Mouse (Mus musculus) gastrocnemius, postnatal 10 days (tissue): ENCODE measurements at regions not wholly inside any gene's neighbourhood (a gene's known extent, or its start where the extent isn't known, plus 50 kb on each side); places are given as distances from the start of the nearest gene placed in this dataset.
A peak's percentile ranks its signal among the peaks of the same experiment; 100 is the strongest.

Experiments
- DNase-seq: peaks from one replicate; pipeline ENCODE4 v3.0.0; 2021; ENCODE audit warnings: mixed read lengths

DNA sequence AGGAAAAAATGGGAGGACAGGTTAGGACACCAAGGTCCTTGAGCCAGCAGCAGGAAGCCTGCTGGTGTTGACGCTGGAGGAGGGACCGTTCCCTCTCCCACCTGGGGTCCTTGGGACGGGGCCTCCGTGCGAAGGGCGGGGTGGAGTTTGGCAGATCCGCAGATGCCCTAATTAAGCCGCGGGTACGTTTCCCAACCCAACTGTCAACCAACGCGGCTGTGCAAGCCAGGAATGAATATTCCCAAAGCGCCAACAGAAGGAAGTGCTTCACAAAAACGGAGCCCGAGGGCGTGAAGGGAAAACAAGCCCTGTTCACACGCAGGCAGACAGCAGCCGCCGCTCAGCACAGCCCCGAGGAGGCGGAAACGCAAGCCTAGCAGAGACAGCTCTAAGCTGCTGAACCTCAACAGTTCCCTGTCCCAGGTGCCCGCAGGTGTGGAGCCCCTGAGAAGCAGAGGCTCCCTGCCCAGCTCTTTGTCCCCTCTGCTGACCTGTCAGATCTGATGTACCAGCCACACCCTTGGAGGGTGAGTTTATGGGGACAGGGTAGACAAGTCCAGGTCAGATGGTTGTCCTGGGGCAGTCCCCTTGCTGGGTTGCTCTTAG, 136.1 kb upstream of the Gli2 start:
- DNase-seq: peak; percentile 11

DNA sequence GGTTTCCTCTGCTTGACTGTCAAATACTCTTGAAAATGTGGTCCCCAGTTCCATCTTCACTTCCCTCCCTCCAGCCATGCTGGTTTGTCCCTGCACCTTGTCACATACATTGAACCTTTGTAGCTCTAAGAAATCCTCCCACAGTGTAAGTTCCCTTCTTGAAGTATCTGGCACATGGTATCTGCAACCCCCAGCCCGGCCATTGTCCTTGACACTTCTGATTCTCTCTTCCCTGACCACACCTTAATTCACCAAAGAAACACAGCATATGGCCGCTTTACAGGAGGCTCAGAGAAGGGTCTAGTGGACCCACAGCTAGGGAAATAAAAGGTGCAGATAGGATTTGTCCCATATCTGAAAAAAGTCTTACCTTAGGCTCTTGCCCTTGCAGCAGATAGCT, 133.9 kb upstream of the Gli2 start:
- DNase-seq: no peak

DNA sequence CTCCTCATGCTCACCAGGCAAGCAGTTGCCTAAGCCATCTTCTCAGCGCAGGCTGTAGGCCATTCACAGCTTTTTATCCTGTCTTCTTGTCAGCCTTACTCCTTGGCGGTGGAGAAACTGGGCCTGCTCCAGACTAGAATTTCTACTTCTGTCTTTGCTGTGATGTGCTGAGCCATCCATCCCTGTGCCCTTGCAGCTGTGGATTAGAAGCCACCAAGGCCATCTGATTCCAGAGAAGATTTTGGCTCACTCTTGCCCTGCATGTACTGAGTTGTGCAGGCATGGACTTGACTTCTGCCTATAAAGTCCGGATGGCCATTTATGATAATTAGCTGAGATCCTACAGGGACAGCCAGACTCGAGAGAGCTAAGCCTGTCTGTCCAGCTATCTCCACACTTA, 133.4 kb upstream of the Gli2 start:
- no peak for DNase-seq

DNA sequence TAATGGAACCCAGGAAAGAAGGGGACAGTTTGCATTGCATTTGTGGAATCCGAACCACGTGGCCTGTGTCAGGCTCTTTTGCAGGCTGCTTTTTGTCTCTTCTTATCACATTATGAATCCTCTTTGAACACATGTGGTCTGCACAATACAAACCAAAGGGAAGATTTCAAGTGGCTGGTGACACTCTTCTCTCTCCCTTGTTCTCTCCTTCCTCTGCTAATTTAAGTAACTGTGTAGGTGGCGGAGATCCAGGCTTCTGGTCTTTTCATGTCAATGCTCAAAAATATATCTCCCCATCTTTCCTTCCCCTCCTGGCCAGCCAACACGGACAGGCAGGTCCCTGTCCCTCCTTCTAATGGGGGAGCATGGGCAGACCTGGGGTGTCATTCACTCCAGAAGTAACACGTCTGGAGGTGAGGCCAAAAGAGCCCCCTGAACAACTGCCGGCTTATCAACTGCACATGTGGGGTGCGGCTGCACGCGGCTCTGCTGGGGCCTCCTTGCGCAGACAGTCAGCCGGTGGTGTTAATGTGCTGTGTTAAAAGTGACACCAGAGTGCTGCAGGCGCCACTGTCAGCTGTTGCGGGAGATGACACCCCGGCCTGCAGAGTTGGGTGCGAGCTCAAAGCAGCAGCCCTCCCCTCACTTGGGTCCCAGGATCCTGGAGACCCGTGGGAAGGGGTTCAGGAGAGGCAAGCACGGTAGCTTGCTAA, 130.3 kb upstream of the Gli2 start:
- DNase-seq: no peak

DNA sequence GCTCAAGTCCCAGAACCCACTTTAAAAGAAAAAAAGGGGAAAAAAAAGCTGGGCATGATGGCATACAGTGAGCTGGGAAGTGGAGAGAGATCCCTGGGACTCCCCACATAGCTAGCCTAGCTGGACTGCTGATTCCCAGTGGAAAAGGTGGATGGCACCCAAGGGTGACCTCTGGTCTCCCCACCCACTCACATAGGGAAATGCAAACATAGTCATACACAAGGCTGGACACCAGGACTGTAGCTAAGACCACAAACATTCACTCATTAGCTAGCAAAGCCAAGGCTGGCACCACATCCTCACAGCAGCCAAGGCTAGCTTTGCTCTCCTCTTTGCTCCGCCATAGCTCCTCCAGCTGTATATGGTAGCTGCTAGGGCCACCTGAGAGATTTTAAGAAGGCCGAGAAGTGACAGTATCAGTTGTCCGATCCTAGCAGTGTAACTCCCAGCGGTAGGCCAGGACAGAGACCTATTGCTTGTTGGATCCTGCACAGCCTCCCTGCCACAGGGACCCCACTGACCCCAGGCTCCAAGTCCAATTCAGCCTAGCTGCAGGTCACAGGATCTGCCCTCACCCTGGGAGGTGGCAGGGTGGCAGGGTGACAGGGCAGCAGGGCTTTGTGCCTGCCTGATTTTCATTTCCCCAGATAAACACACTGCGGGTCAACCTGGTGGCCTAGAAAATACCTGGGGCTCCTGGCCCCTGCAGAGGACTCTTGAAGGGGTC, 119.8 kb upstream of the Gli2 start:
- no peak for DNase-seq

DNA sequence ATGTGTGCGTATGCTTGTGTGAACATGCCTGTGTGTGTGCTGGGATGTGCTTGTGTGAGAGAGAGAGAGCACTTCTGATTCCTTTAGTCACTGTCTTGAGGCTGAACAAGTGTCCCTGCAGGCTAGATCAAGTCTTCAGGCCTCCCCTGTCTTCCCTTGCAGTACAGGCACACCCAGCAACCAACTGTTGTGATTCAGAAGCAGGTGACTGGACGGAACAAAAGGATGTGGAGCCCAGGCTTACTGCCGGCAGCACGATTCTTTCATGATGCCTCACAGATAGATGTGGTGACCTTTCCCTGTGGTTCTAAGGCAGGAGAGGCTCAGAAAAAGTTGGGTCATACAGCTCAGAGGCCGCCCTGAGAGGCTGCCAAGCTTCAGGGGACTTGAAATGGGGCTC, 114.0 kb upstream of the Gli2 start:
- no peak for DNase-seq

DNA sequence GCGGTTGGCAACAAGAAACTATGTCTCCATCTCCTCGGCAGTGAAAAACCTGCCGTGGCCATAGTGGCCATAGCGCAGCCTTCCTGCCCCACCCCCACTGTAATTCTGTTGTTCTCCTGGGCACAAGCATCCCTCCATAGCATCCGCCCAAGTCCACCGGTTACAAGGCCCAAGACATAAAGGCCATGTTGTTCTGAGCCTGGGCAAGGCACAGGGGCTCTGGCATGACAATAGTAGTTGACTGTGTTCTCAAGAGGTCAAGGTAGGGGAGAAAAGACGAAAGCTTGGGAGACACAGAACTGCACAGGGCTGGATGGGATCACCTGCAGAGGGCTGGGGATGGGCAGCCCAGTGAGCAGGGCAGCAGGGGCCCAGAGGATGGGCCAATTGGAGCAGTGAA, 112.9 kb upstream of the Gli2 start:
- DNase-seq: no peak

DNA sequence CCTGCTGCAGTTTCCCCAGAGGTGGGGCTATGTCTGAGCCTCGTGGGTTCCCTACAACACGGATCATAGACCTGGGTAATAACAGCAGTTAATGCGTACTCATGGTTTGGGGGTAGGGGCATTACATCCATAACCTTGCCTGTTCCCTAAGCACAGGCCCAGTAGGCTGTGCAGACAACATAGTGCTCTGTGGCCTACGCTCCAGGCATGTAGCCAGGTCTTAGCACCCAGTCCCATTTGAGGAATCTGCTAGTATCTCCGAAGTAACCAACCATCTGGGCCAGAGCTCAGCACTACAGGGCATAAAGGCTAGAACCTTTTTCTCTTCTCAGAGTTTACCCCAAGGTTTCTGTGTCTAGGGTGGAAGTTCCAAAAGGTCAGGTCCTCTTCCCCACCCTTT, 111.4 kb upstream of the Gli2 start:
- no peak for DNase-seq

DNA sequence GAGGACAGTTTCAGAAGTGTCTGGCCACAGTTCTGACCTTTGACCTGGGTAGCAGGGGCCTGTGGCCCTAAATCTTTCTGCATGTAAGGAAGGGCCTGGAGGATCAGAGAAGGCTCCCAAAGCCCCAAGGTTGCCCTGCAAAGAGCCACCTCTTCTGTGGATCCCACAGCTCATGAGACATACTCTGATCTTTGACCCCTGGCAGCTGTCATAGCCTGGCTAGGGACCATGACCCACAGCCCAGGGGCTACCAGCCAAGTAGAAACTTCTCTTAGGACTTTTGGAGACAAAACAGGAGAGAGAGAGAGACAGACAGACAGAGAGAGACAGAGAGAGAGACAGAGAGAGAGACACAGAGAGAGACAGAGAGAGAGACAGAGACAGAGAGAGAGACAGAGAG, 110.4 kb upstream of the Gli2 start:
- no peak for DNase-seq

DNA sequence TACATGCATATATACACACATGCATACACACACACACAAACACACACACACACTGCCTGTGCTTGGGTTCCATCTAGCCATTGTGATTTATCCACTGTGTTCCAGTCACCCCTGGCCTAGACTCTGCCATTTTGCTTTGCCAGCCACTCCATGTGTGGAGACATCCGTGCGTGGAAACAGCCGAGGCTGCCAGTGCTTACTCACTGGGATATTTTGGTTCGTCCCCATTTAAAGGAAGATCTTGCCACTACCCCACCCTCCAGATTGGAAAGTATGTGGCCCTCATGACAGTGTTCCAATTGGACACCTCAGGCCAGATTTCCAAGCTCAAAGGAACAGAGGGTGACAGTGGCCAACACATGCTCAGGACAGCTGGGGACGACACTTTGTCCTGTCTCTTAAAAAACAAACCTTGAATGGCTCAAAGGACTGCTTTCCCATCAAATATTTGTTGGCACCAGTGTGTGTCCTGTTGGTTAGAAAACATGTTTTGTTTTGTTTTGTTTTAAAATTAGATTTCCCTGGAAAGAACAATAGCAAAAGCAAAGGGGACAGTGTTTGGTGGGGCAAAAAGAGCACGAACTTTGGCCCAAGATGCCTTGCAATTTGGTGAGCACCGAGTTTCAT, 109.8 kb upstream of the Gli2 start:
- DNase-seq: no peak

DNA sequence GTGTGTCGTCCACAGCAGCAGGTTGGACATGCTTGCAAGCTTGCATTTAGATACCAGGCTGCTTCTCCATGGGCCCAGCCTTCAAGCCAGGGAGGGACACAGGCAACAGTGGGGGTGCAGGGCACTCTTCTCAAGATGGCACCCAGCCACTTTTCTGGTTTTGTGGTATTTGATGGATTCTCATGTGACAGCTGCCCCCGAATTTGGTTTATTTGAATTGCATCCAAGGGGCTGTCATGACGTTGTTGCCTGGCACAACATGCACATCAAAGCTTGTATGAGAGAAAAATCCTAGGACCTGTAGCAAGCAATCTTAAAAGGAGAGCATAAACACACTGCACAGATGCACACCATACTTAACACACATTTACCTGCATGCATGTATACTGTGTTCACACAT, 108.3 kb upstream of the Gli2 start:
- no peak for DNase-seq

DNA sequence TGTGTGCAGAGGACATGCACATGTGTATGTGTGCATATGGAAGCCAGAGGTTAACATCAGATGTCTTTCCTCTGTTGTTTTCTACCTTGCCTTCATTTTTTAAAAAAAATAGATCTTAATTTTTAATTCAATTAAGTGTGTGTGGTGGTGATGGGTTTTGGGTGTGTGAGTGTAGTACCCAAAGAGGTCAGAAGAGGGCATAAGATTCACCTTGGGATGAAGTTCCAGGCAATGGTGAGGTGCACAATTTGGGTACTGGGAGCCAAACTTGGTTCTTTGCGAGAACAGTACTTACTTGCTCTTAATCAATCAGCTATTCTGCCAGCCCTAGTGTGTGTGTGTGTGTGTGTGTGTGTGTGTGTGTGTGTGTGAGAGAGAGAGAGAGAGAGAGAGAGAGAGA, 106.9 kb upstream of the Gli2 start:
- DNase-seq: no peak

DNA sequence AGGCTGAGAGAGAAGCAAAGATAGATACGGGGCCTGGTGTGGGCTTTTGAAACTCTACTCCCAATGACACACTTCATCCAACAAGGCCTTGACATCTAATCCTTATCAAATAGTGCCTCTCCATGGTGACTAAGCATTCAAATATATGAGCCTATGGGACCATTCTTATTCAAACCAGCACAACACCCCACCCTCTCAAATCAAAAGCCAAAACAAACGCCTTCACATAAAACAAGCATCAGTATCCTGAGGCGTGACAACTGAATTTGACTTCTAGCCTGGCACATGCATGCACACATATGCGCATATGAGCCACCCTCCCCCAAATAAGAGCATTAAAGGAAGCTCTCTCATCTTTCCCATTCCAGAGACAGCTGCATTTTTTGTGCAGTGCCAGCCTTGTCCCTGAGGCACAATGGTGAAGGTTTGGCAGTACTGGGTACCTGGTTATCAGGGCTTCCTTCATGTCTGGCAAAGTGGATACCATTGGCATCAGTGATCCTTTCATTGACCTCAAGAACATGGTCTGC, 103.8 kb upstream of the Gli2 start:
- no peak for DNase-seq

DNA sequence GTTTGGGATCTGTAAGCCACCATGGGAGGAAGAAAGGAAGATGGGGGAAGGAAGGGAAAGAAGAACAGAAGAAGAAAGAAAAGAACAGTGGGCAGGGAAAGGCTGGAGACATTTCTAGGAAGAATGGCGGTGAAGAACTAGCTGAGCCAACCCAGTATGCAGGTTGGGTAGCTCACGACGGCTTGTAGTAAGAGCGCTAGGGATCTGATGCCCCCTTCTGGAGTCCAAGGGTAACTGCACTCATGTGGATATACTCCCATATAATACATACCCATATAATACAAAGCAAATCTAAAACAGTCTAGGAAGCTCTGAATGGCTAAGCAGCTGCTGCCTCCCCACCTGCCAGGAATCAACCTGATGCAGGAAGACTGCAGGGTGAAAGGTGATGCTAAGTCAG, 100.2 kb upstream of the Gli2 start:
- DNase-seq: no peak

DNA sequence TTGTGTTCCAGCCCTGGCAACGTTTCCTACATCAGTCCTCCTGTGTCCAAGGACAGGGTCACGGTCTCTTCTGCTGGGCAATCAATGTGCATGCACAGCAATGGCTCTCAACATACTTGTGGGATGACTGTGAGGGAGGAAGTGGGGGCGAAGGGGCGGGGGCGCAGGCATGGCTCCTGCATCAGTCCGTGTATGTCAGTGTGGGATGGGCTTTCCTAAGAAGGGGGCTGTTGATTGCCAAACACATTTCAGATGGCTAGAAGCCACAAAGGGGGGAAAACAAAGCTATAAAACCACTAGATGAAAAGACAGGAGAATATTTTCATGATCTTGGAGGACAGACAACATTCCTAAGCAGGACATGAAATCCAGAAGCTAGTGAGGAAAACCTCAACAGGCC, 99.4 kb upstream of the Gli2 start:
- DNase-seq: no peak

DNA sequence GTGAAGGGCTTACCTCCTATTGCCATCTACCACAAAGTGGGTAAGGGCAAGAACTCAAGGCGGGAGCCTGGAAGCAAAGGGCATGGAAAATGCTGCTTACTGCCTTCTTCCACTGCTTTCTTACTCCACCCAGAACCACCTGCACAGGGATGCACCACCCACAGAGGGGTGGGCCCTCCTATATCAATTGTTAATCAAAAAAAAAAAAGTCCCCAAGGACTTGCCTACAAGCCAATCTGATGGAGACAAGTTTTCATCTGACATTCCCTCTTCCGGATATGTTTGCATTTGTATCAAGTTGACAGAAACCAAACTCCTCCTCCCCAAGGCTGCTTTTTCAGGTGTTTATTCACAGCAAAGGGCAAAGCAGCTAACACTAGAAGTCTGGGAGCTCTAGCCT, 94.1 kb upstream of the Gli2 start:
- DNase-seq: no peak

DNA sequence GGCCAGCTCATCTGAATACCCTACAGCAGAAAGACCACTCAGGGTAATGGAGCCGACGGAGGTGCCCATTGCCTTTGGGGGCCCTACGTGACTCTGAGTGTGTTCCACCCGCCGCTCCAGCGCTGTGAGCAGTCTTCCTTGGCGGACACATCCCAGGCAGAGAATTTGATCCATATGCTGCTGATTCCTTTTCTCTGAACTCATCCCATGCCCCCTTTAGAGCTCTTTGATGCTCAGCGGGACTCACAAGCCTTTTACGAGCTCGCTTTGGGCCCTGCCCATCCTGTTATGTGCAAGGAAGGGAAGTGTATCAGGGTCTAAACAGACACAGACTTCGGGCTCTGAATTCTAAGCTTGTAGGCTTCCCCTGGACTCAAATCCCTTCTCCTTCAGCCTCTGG, 90.4 kb upstream of the Gli2 start:
- no peak for DNase-seq

DNA sequence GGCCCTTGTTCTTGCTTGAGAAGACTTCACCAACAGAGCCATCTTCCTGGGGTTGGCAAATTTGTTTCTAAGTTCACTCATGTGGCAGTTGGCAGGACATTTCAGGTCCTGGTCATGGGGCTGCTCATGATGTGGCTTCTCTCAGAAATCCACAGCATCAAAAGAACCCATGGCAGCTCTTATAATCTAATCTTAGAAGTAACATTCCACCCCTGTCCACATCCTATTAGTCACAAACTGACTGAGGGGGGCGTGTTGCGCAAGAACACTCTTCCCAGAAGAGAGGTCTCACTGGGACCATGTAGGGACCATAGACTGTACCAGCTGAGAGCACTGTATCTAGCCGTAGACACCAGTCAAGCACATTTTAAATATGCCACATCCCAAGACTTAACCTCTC, 75.6 kb upstream of the Gli2 start:
- DNase-seq: no peak

DNA sequence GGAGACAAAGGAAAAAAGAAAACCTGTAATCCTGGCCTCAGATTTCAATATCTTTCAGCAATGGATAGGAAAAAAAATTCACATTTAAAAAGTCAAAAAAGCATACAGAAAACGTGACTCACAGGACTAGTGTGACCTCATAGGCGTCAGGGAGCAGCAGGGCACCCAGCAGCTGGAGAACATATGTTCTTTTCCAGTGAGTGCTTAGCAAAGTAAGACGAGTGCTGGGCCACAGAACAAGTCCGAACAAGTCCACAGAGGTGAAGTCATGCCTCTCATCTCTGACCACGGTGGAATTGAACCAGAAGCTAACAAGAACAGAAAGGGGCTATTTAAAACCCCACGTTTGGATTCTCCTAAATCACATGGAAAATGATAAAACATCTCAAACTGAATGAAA, 72.1 kb upstream of the Gli2 start:
- DNase-seq: no peak

DNA sequence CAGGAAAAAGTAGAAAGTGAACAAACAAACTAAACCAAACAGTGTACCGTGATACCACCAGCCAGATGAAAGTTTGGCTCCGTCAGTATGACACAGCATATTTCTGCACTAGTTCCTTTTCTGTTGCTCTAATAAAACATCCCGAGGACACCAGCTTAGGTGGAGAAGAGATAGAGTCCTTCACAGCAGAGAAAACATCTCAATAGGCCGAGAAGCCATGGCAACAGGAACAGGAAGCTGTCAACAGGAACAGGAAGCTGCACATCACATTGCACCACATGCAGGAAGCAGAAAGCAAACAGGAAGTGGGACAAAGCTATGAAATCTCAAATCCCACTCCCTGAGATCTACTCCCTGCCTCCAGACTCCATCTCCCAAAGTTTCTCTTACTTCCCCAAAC, 71.4 kb upstream of the Gli2 start:
- no peak for DNase-seq

DNA sequence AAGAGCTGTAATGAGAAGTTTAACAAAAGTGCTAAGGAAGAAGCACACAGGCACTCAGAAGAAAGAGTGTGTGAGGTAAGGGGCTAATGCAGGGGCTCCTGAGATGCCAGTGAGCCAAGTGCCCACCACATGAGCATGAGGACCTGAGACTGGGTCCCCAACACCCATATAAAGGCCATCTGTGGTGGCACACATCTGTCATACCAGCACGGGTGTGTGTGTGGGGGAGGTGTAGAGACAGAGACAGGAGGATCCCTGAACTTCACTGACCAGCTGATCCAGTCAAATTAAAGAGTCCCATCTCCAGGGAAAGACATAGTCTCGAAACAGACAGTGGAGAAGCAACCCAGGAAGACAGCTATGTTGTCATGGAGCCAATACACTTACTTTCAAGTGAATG, 70.6 kb upstream of the Gli2 start:
- no peak for DNase-seq

DNA sequence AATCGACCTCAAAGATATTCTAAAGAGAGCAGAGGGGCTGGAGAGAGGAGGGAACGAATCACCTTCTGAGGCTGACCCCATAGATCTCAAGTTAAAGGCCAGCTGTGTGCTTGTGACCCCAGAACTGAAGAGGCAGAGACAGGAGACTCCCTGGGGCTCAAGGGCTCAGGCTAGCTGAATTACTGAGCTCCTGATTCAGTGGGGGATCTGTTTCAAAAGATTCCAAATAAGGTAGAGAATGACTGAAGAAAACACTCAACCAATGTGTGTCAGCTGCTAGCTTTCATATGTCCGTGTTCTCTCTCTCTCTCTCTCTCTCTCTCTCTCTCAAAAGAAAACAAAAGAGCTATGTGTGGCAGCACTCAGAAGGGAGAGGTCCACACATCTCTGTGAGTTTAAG, 70.0 kb upstream of the Gli2 start:
- no peak for DNase-seq

DNA sequence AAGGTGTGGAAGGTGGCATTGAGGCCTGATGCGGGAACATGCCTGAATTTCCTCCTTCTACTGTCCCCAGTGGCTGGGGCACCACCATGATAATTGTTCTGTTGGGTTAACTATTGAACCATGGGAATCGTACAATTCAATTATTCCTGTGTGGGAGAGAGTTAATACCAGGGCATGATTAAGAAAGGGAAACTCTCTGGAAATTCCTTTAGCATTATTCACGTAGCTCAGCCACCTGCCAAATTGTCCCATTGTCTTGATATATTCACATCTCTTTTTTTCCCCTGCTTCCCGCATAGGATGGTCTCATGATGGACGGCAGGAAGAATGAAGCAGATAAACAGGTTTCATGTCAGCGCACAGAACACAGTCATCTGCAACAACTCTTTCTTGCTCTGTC, 69.6 kb upstream of the Gli2 start:
- no peak for DNase-seq
